Mouse (Mus musculus) kidney, postnatal 0 days (tissue): Measurements from ENCODE around the gene 3110001I22Rik. TPM values are rescaled to one million over a fixed set of nuclear protein-coding genes. Genes with fewer than 3 reads are reported as not detected.
"Not testable (repeated sequence)": the region's sequence is repeated elsewhere in the genome, so short reads cannot be mapped to it uniquely, and the experiment has no call there.

Experiments used
- ATAC-seq: fragments of 200-750 bp; cut with Nextera tagmentation; replicated peaks from 2 replicates; pipeline ENCODE4 v1.8.0; 2017; ENCODE audit warnings: low read depth, moderate number of reproducible peaks, moderate TSS enrichment, moderate library complexity; ENCODE audit not compliant: low FRiP score
- DNase-seq: peaks from one replicate; pipeline ENCODE4 v3.0.0-alpha.2; 2016; ENCODE audit warnings: low spot score
- H3K27ac ChIP-seq: fragments of 300-500 bp; sonication (generic); 2 replicates; pipeline ENCODE4 v1.5.1; 2014; ENCODE audit warnings: mild to moderate bottlenecking
- H3K27me3 ChIP-seq: fragments of 300-500 bp; sonication (generic); 2 replicates; pipeline ENCODE4 v1.6.1; 2014; ENCODE audit warnings: low read length, mixed read lengths; ENCODE audit not compliant: insufficient read depth
- H3K36me3 ChIP-seq: fragments of 300-500 bp; sonication (generic); 2 replicates; pipeline ENCODE4 v1.6.1; 2014; ENCODE audit warnings: low read length, mixed read lengths; ENCODE audit not compliant: insufficient read depth
- H3K4me1 ChIP-seq: fragments of 300-500 bp; sonication (generic); replicated peaks from 2 replicates; pipeline ENCODE4 v1.6.1; 2014; ENCODE audit warnings: antibody characterized with exemption, low read length, mixed read lengths; ENCODE audit not compliant: insufficient read depth
- H3K4me2 ChIP-seq: fragments of 300-500 bp; sonication (generic); 2 replicates; pipeline ENCODE4 v1.6.1; 2014; ENCODE audit warnings: mild to moderate bottlenecking, low read length, moderate library complexity, mixed read lengths
- H3K4me3 ChIP-seq: fragments of 300-500 bp; sonication (generic); replicated peaks from 2 replicates; pipeline ENCODE4 v1.5.1; 2014; ENCODE audit warnings: low read depth, low read length
- H3K9ac ChIP-seq: fragments of 300-500 bp; sonication (generic); 2 replicates; pipeline ENCODE4 v1.6.1; 2014; ENCODE audit warnings: low read depth, low read length
- H3K9me3 ChIP-seq: fragments of 300-500 bp; sonication (generic); replicated peaks from 2 replicates; pipeline ENCODE4 v1.6.1; 2016; ENCODE audit warnings: low read length, inconsistent platforms, mixed read lengths
- CTCF ChIP-seq: IDR thresholded peaks from 2 replicates; pipeline ENCODE4 v1.5.1; 2016; ENCODE audit warnings: antibody characterized with exemption, low read depth, mild to moderate bottlenecking, moderate library complexity
- WGBS: fragments of 180-500 bp; shearing (Covaris S2); extraction: QIAGEN DNeasy Blood & Tissue Kit; methylation state at CpG from one replicate; pipeline ENCODE4 v1.1.7; 2014; 5-methylcytosine and 5-hydroxymethylcytosine counted together
- polyA plus RNA-seq: library from polyadenylated mRNA; unstranded; fragments of >200 nt; fragmentation: Nextera tagmentation; extraction: Ambion mirVana; gene quantifications from 2 replicates; pipeline ENCODE4 v1.2.1, GENCODE M21; 2015

The 3110001I22Rik gene
- 4.2 and 4.5 TPM in 2 replicates for polyA plus RNA-seq

DNA sequence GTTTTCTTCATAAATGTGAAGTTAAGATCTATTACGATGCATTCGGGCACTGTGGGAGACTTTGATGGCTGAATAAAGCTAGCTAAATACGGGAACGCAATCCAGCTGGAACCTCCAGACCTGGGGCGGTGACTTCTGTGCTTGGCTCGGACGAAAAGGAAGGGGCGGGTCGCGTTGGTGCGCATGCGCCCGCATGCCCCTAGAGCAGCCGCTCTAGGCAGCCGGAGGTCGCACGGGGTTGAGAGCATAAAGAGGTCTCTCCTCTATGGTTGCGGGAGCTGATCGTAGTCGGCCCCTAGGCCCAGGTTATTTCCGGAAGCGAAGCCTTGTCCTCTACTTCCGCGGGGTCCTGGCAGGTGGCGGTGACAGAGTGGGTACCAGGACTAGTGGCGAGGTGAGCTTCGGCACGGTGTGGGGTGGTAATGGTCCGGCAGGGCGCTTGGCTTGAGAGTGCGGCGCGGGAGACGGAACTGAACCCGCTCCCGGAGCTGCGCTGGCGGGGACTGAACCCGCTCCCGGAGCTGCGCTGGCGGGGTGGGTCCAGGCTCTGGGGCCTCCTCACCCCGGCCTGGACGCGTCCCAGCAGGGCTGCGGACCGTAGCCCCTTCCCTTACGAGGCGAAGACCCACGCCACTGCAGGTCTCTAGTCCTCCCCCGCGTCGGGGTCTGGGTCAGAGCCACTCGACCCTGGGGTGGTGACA lies at the start of gene 3110001I22Rik, which contains the start of gene Bfar:
3110001I22Rik (plus strand) TSS at position 245 of the 701 bp plus-strand sequence.
Bfar (plus strand) TSS at position 174 of the 701 bp plus-strand sequence.
- Histone ChIP-seq H3K36me3 (peaks cover 2% of the 10 kb centered on the region; the same call in 1 of the 2 replicates), H3K27ac (peak within 1 kb of the TSS; percentile 91), H3K4me2 (peak within 1 kb of the TSS; percentile 58), H3K4me1 (0 out of 2 replicates have a peak, but pooled peaks cover 3% of the 10 kb centered on the region), H3K9me3 (no peaks in the 10 kb centered on the region), H3K4me3 (peak within 1 kb of the TSS; percentile 79), H3K9ac (peak within 1 kb of the TSS; percentile 90), H3K27me3 (no peaks in the 10 kb centered on the region)
- ATAC-seq (peak; percentile 91), DNase-seq (peak; percentile 98)
- under 1% methylated on average over 51 of the region's 54 CpGs for WGBS
- TF ChIP-seq CTCF: no peak

DNA sequence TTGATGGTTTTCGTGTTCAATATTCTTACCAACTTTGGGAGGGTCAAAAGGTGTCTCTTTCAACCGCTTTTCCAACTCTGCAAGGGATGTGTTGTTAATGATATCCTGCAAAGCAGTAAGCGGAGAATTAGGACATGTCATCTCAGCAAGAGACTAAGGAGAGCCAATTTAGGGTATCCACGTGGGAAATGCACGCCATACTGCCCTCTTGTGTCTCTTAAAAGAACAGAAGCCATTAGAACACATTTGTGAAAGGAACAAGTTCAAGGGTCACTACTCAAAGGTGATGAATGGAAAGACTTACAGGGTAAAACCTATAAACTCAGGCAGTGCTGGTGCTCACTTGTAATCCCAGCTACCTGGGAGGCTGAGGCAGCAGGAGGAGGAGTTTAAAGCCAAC lies 43.4 kb upstream of the 3110001I22Rik start:
- ATAC-seq: no peak
- Histone ChIP-seq H3K4me3 (no peak overlapping the region), H3K36me3 (peaks cover 45% of the 10 kb centered on the region), H3K27me3 (no peaks in the 10 kb centered on the region), H3K4me1 (no peaks in the 10 kb centered on the region), H3K27ac (no peak overlapping the region), H3K9me3 (no peaks in the 10 kb centered on the region), H3K4me2 (no peak overlapping the region), H3K9ac (no peak overlapping the region)
- WGBS: 58% methylated on average over 5 of the region's 5 CpGs
- TF ChIP-seq CTCF: peak; percentile 71
- DNase-seq: peak; percentile 71

DNA sequence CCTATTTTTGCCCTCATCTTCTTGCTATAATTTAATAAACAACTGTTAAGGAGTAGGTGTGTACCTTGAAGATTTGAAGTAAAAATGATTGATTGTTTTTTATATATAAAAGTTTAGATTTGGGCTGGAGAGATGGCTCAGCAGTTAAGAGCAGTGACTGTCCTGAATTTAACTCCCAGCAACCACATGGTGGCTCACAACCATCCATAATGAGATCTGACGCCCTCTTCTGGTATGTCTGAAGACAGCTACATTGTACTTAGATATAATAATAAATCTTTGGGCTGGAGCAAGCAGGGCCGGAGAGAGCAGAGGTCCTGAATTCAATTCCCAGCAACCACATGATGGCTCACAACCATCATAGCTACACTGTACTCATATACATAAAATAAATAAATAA lies 33.5 kb upstream of the 3110001I22Rik start:
- H3K36me3 ChIP-seq: peaks cover 18% of the 10 kb centered on the region; the same call in 1 of the 2 replicates
- ATAC-seq, H3K4me2 ChIP-seq, H3K27me3 ChIP-seq, H3K4me1 ChIP-seq, DNase-seq, H3K9me3 ChIP-seq, H3K9ac ChIP-seq, H3K4me3 ChIP-seq, H3K27ac ChIP-seq: not testable (repeated sequence)
- peak; percentile 54 for TF ChIP-seq CTCF
- 53% methylated on average over 2 of the region's 2 CpGs for WGBS

DNA sequence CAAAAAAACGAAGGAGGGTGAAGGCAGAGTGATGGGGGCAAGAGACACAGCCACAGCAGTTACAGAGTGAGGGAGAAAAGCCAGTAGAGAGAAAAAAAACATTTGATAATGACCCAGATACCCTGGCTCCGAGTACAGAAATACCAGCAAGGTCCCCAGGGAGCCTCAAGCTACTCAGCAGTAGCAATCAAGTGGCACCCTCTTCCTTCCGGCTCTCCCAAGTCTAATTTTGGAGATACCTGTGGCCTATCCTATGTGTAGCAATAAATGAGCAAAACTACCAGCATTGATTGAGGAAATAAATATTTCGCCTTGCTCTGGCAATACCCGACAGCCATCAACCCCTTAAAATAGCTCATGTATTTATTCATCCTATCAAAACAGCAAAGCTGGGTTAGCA lies 32.2 kb upstream of the 3110001I22Rik start:
- ATAC-seq: no peak
- Histone ChIP-seq H3K9ac (no peak overlapping the region), H3K27ac (no peak overlapping the region), H3K4me3 (no peak overlapping the region), H3K4me2 (no peak overlapping the region), H3K9me3 (no peaks in the 10 kb centered on the region), H3K36me3 (peaks cover 16% of the 10 kb centered on the region; the same call in 1 of the 2 replicates), H3K27me3 (no peaks in the 10 kb centered on the region), H3K4me1 (no peaks in the 10 kb centered on the region)
- no peak for TF ChIP-seq CTCF
- DNase-seq: no peak
- WGBS: 82% methylated on average over 5 of the region's 5 CpGs

DNA sequence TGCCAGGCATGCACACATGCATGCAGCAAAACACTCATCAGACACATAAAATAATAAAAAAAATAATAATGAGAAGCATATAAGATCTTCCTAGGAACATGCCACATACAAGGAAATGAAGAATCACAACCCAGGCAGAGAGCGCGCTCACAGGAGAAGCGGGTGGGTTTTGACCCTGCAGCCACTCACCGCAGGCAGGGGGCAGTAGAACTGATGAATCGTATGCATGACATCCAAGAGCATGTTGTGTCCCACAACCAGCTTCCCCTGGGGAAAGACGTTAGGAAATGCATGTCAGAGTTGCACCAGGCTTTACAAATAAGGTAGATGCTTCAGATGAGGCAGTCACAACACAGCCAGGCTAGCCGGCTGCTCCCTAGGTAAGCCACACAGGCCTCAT lies 31.7 kb upstream of the 3110001I22Rik start:
- DNase-seq: no peak
- 75% methylated on average over 7 of the region's 7 CpGs for WGBS
- no peak for ATAC-seq
- Histone ChIP-seq H3K4me2 (no peak overlapping the region), H3K4me1 (no peaks in the 10 kb centered on the region), H3K27me3 (no peaks in the 10 kb centered on the region), H3K9ac (no peak overlapping the region), H3K9me3 (no peaks in the 10 kb centered on the region), H3K36me3 (peaks cover 20% of the 10 kb centered on the region; the same call in 1 of the 2 replicates), H3K27ac (no peak overlapping the region), H3K4me3 (no peak overlapping the region)
- TF ChIP-seq CTCF: peak; percentile 47; the same call in 1 of the 2 replicates

DNA sequence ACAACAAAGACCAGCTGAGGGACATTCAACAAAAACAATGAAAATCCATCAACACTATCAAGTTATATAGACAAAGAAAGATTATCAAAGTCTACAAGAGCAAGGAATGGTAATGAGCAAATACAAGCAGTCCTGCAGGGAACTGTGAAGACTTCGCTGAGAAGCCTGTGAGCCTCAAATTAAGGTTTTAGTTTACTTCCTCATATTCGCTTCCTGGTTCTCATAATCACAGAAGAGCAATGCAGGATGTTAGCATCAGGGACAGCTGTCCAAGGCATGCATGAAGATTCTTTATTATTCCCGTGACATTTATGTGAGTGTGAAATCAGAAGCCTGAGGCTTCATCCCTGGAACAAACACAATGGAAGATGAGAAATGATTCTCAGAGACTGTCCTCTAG lies 27.3 kb upstream of the 3110001I22Rik start:
- no peaks in the 10 kb centered on the region for H3K27me3 ChIP-seq
- peaks cover 10% of the 10 kb centered on the region for H3K36me3 ChIP-seq
- peak; percentile 33 for DNase-seq
- H3K4me3 ChIP-seq: no peak overlapping the region
- no peak overlapping the region for H3K9ac ChIP-seq
- 0 out of 2 replicates have a peak overlapping the region, but pooled peaks have one; percentile 26 for H3K27ac ChIP-seq
- H3K9me3 ChIP-seq: no peaks in the 10 kb centered on the region
- TF ChIP-seq CTCF: no peak
- 73% methylated on average over 3 of the region's 3 CpGs for WGBS
- no peak overlapping the region for H3K4me2 ChIP-seq
- no peak for ATAC-seq
- H3K4me1 ChIP-seq: no peaks in the 10 kb centered on the region
